Mouse (Mus musculus): ENCODE results near the gene Plcd4. TPM values are rescaled to one million over a fixed set of nuclear protein-coding genes. Genes with fewer than 3 reads are reported as not detected.

The Plcd4 gene
- polyA plus RNA-seq, 1 experiment from 2014 or later = 1.3 TPM

GRCm38 (mm10) chr1:74601267-74601962 lies 58.7 kb downstream of the Plcd4 start, which contains the start of the genes Rnf25 and Stk36:
Rnf25 (minus strand) TSS chr1:74601397.
Stk36 (plus strand) TSS chr1:74601445.
- WGBS = 9% methylated on average over 25 of the region's 25 CpGs
- peak; percentile 87 for ATAC-seq (replicated peaks; ENCODE audit: low FRiP score)
- peaks cover 37% of the 10 kb centered on the region for H3K36me3 ChIP-seq
- peak within 1 kb of the TSS; percentile 86 for H3K4me2 ChIP-seq
- H3K9ac ChIP-seq = peak within 1 kb of the TSS; percentile 75
- H3K27ac ChIP-seq = peak within 1 kb of the TSS; percentile 64
- H3K9me3 ChIP-seq (replicated peaks) = no peaks in the 10 kb centered on the region
- no peaks in the 10 kb centered on the region for H3K27me3 ChIP-seq
- H3K4me3 ChIP-seq (replicated peaks) = peak within 1 kb of the TSS; percentile 71
- H3K4me1 ChIP-seq = peaks cover 19% of the 10 kb centered on the region

Small RNA genes lying within 50 kb of the gene (microRNA-seq; reads per million reads assigned to microRNA genes)
- gene Gm25035 = not detected

Other genes starting within 250 kb of the Plcd4 start
- gene Tmbim1, start 237.3 kb upstream of the Plcd4 start, polyA plus RNA-seq (2015; fragmentation: Nextera tagmentation; extraction: Ambion mirVana) = 25.6 and 31.2 TPM in 2 replicates
- gene Catip, start 180.8 kb upstream of the Plcd4 start, polyA plus RNA-seq (2015; fragmentation: Nextera tagmentation; extraction: Ambion mirVana) = 0.67 and 0.82 TPM in 2 replicates
- gene Slc11a1, start 167.7 kb upstream of the Plcd4 start, polyA plus RNA-seq (2015; fragmentation: Nextera tagmentation; extraction: Ambion mirVana) = 3.8 and 5.9 TPM in 2 replicates
- gene Ctdsp1, start 151.4 kb upstream of the Plcd4 start, polyA plus RNA-seq (2015; fragmentation: Nextera tagmentation; extraction: Ambion mirVana) = 81.1 and 82.0 TPM in 2 replicates
- gene Vil1, start 133.5 kb upstream of the Plcd4 start, polyA plus RNA-seq (2015; fragmentation: Nextera tagmentation; extraction: Ambion mirVana) = 11.5 and 12.3 TPM in 2 replicates
- 71.9 and 72.3 TPM in 2 replicates for gene Cnot9, start 36.8 kb upstream of the Plcd4 start, polyA plus RNA-seq (2015; fragmentation: Nextera tagmentation; extraction: Ambion mirVana)
- gene Usp37, start 1.4 kb downstream of the Plcd4 start, polyA plus RNA-seq (2015; fragmentation: Nextera tagmentation; extraction: Ambion mirVana) = 33.2 and 34.3 TPM in 2 replicates
- 7.5 and 8.4 TPM in 2 replicates for gene Zfp142, start 45.4 kb downstream of the Plcd4 start, polyA plus RNA-seq (2015; fragmentation: Nextera tagmentation; extraction: Ambion mirVana)
- 15.7 and 17.8 TPM in 2 replicates for gene Bcs1l, start 45.4 kb downstream of the Plcd4 start, polyA plus RNA-seq (2015; fragmentation: Nextera tagmentation; extraction: Ambion mirVana)
- 40.7 and 43.4 TPM in 2 replicates for gene Rnf25, start 58.5 kb downstream of the Plcd4 start, polyA plus RNA-seq (2015; fragmentation: Nextera tagmentation; extraction: Ambion mirVana)
- 7.6 and 8.8 TPM in 2 replicates for gene Stk36, start 58.6 kb downstream of the Plcd4 start, polyA plus RNA-seq (2015; fragmentation: Nextera tagmentation; extraction: Ambion mirVana)
- 17.4 and 19.5 TPM in 2 replicates for gene Ttll4, start 118.9 kb downstream of the Plcd4 start, polyA plus RNA-seq (2015; fragmentation: Nextera tagmentation; extraction: Ambion mirVana)
- gene Cyp27a1, start 170.7 kb downstream of the Plcd4 start, polyA plus RNA-seq (2015; fragmentation: Nextera tagmentation; extraction: Ambion mirVana) = 7.2 and 7.6 TPM in 2 replicates
- gene Prkag3, start 206.3 kb downstream of the Plcd4 start, polyA plus RNA-seq (2015; fragmentation: Nextera tagmentation; extraction: Ambion mirVana) = 0.44 and 0.73 TPM in 2 replicates
- gene Wnt6, start 229.0 kb downstream of the Plcd4 start, polyA plus RNA-seq (2015; fragmentation: Nextera tagmentation; extraction: Ambion mirVana) = 2.0 and 2.3 TPM in 2 replicates
- gene Wnt10a, start 248.6 kb downstream of the Plcd4 start, polyA plus RNA-seq (2015; fragmentation: Nextera tagmentation; extraction: Ambion mirVana) = 0.43 and 0.89 TPM in 2 replicates

Measured in kidney, embryonic 15.5 days (tissue).